Mouse (Mus musculus): ENCODE results near the gene Glg1.

GRCm38 (mm10) chr8:111206321-111206720, 52.7 kb downstream of the Glg1 start:
- TF ChIP-seq CTCF (conservative IDR thresholded peaks at IDR 0.05; ENCODE audit: insufficient read depth, insufficient read length, low read depth, low read length) = no peak
- no peak for TF ChIP-seq POLR2A (IDR thresholded peaks at IDR 0.05; ENCODE audit: low read depth, low read length)
